Mouse (Mus musculus) bone marrow, adult 2 months (tissue): ENCODE measurements at regions not wholly inside any gene's neighbourhood (a gene's known extent, or its start where the extent isn't known, plus 50 kb on each side); places are given as distances from the start of the nearest gene placed in this dataset.

Experiments used
- CTCF ChIP-seq: fragments of 200-500 bp; IDR thresholded peaks from 2 replicates; pipeline ENCODE4 v1.5.1; 2011; ENCODE audit warnings: low read length, control low read depth; ENCODE audit not compliant: control insufficient read depth, insufficient read depth
- POLR2A ChIP-seq: fragments of 200-500 bp; IDR thresholded peaks from 2 replicates; pipeline ENCODE4 v1.6.1; 2011; ENCODE audit warnings: low read depth, mild to moderate bottlenecking, control low read depth, low read length, borderline replicate concordance; ENCODE audit not compliant: control insufficient read depth

- TF ChIP-seq CTCF (no peak), POLR2A (no peak)
Observed at GRCm38 (mm10) chr3:144334201-144334600, 129.2 kb upstream of the Lmo4 start.
